Mouse (Mus musculus) thymus, postnatal 4 days (tissue): ENCODE results near the gene Kirrel2.
A peak's percentile ranks its signal among the peaks of the same experiment; 100 is the strongest.

ENCODE experiments used
- DNase-seq: peaks from one replicate; pipeline ENCODE4 v3.0.0; 2021

The Kirrel2 gene

DNA sequence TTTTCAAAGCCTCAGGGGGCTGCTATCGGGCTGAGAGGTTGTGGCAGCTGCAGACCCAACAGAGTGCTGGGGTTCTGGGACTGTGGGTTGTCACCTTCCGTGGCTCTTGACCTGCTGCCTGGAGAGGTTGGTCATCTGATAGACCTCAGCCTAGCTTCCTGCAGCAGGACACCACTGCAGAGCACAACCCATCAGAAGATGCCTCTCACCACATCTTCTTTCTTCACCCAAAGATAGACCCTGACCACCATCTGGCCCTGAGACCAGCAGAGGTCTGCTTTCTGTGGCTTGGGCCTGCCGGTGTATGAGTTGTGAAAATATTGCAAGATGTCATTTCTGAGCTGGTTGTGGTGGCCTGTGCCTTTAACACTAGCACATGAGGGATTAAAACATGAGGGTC lies 46.5 kb downstream of the Kirrel2 start:
- no peak for DNase-seq

DNA sequence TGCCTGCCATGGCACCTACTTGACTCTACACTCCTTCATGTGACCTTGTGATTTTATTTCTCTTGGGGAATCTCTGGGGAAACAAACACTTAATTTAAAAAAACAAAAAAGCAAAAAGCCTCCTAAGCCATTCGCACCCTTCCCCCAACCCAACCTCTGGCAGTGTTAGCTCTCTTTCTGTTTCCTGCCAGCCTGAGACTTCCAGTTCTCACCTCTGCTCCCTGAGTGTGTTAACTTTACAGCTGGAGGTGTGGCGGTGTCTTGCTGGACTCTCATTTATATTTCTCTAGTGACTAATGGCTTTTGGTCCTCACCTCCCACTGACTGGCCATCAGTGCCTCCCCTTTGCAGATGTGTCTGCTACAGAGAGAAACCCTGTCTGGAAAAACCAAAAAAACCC lies 47.7 kb downstream of the Kirrel2 start:
- DNase-seq: peak; percentile 56

DNA sequence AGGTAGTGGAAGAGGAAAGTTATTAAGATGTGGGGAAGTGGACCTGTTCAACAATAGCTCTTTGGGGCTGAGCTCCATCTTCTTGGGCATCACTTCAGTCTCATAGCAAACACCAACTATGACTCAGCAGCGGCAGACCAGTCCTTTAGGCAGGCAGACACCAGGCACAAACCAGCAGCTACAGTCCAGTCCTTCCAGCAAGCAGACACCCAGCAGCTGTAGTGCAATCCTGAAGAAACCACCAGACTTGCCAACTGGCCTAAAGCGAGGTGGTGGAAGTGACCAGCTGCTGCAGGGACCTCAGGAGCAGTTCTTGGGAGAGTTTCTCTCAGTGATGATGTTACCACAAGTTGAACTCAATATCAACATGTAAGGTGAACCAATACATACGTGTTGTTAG lies 48.9 kb downstream of the Kirrel2 start:
- DNase-seq: no peak

DNA sequence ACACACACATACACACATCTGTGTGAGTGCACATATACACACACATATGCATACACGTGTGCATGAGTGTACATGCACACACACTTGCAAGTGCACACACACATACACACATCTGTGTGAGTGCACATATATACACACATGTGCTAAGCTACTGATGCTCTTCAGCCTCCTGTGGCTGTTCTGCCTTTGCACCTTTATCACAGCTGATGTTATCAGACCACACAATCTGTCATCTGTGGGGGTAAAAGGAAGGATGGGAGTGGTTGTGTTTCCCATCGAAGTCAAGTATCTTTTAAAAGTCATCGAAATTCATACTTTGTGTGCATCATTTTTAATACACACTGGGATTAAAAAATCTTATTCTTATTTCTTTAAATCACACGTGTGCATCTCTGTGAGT lies 55.1 kb downstream of the Kirrel2 start:
- DNase-seq: peak; percentile 1

DNA sequence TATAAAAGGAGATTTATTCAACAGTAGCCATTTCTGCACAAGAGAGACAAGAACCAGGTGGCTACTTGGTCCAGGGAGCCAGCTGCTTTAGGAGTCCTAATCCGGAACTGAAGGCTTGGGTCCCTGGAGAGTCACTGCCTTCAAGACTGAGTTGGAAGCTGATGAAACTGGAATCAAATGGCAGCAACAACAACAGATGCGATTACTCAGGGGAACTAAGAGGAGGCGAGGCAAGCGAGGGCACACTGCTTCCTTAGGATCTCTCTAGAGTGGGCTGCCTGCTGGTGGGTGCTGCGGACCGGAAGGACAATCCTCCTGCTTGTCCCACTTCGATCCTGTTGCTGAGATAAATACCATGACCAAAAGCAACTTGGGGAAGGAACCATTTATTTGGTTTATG lies 57.8 kb downstream of the Kirrel2 start:
- DNase-seq: no peak
